ENCODE assay signal across 20 mouse cellular contexts in the genomic region with DNA sequence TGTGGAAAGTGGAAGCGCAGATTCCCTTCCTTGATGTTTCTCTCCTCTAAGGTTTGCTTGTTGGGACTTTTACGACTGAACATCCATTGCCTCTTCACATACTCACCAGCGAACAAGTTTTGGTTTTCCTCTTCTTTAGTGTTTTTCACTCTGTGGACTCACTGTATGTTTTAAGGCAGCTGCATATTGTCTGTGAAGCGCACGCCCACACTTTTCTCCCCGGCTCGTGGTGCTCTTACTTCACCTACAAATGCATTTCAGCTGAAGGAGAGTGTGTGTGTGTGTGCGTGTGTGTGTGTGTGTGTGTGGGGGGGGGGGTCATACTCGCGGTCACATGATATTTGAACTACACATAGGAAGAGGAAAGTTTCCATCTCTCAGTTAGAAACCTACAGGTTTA. TPM values are rescaled to one million over a fixed set of nuclear protein-coding genes. Genes with fewer than 3 reads are reported as not detected.
DNase-seq lines count a peak whose midpoint lies in the region; ATAC-seq lines count a peak whose summit lies in the region.
"Had no signal": no experiment of that assay in that cellular context is flagged by ENCODE, and none has a peak within 500 bp of the region (broad histone marks: within the 10 kb centered on the region; RNA-seq: fewer than 3 reads in every experiment).

No protein-coding gene starts in this region.

- no peak for DNase-seq in frontal cortex, postnatal 36 days (ENCODE audit: low spot score in 2 of 2)
- DNase-seq in right cerebral cortex, adult 18-20 months, result peak; percentile 34
- no peak for DNase-seq in right cerebral cortex, postnatal 14 days
- peak; percentile 11 for DNase-seq in naive thymus-derived CD4-positive, alpha-beta T cell, adult 2 months (ENCODE audit: low read depth)
- DNase-seq: adrenal gland, adult 8-10 months; adrenal gland, postnatal 14 days; adrenal gland, postnatal 36 days; cerebellum, adult 11 months; cerebellum, adult 18-20 months; cerebellum, adult 8-10 months; cerebellum, adult 9-11 months; cerebellum, postnatal 14 days; cerebellum, postnatal 36 days; embryo, embryonic 11 days had no signal

- 0 out of 2 replicates have a peak, but pooled peaks have one; percentile 42 for ATAC-seq in frontal cortex, adult (ENCODE audit: low TSS enrichment)
- no peak for ATAC-seq in megakaryocyte-erythroid progenitor cell, adult 5-6 weeks (replicated peaks; ENCODE audit: low FRiP score, low TSS enrichment, poor library complexity, severe bottlenecking)
- ATAC-seq: activated CD4-positive, CD25-positive, alpha-beta regulatory T cell, adult 4 months; forebrain, embryonic 14.5 days; forebrain, embryonic 16.5 days; Patski had no signal

RNA-seq across cellular contexts. Expression of a gene that starts 21.6 kb away (rescaled TPM):
- total RNA-seq in megakaryocyte-erythroid progenitor cell, adult 5-6 weeks (2014; fragmentation: Nextera tagmentation), result 56.4 and 65.4 TPM in 2 replicates
- total RNA-seq in megakaryocyte-erythroid progenitor cell, adult 5-6 weeks (2017), result 39.6 and 54.3 TPM in 2 replicates

RNA-seq across cellular contexts. Expression of a gene that starts 21.8 kb away (rescaled TPM):
- total RNA-seq in megakaryocyte-erythroid progenitor cell, adult 5-6 weeks (2014; fragmentation: Nextera tagmentation), result 80.1 and 80.5 TPM in 2 replicates
- total RNA-seq in megakaryocyte-erythroid progenitor cell, adult 5-6 weeks (2017), result 66.1 and 68.1 TPM in 2 replicates

Comparison
In these comparisons a context has a peak if more than half of its experiments do, and no peak if none do; other contexts are left out.
1. DNase-seq: peak in right cerebral cortex, adult 18-20 months (single experiment) and naive thymus-derived CD4-positive, alpha-beta T cell, adult 2 months (single experiment); none in frontal cortex, postnatal 36 days (0 of 2) and right cerebral cortex, postnatal 14 days (single experiment).